Mouse (Mus musculus) olfactory bulb, adult 2 months (tissue): ENCODE measurements around the gene Prickle1. TPM values are rescaled to one million over a fixed set of nuclear protein-coding genes. Genes with fewer than 3 reads are reported as not detected.

ENCODE experiments used
- H3K27ac ChIP-seq: fragments of 200-500 bp; 2 replicates; pipeline ENCODE4 v1.5.1; 2012; ENCODE audit warnings: low read depth, low read length; ENCODE audit not compliant: insufficient read depth
- H3K4me1 ChIP-seq: fragments of 200-500 bp; 2 replicates; pipeline ENCODE4 v1.6.1; 2012; ENCODE audit warnings: low read length; ENCODE audit not compliant: control insufficient read depth, insufficient read depth
- H3K4me3 ChIP-seq: fragments of 200-500 bp; 2 replicates; pipeline ENCODE4 v1.5.1; 2012; ENCODE audit warnings: mild to moderate bottlenecking, low read depth, low read length, moderate library complexity; ENCODE audit not compliant: insufficient read depth
- CTCF ChIP-seq: fragments of 200-500 bp; IDR thresholded peaks from 2 replicates; pipeline ENCODE4 v1.5.1; 2012; ENCODE audit warnings: low read depth, mild to moderate bottlenecking, low read length, moderate library complexity; ENCODE audit not compliant: insufficient read depth
- POLR2A ChIP-seq: fragments of 200-500 bp; IDR thresholded peaks from 2 replicates; pipeline ENCODE4 v1.6.1; 2012; ENCODE audit warnings: mild to moderate bottlenecking, low read depth, low read length, moderate library complexity; ENCODE audit not compliant: insufficient read depth
- WGBS: fragments of 180-500 bp; shearing (Covaris S2); methylation state at CpG from one replicate; pipeline ENCODE4 v1.1.7; 2018; 5-methylcytosine and 5-hydroxymethylcytosine counted together
- polyA plus RNA-seq: library from polyadenylated mRNA; stranded (reverse); fragments of >200 nt; gene quantifications from 2 replicates; pipeline ENCODE4 v1.2.4, GENCODE M21; 2012; ENCODE audit warnings: low replicate concordance; ENCODE audit not compliant: missing spikeins, insufficient read depth, insufficient read length

Prickle1 gene
- polyA plus RNA-seq, 1 experiment = not detected

- WGBS = 9% methylated on average over 17 of the region's 17 CpGs
- H3K4me3 ChIP-seq = peak overlapping the region; percentile 82
- TF ChIP-seq CTCF (no peak), POLR2A (no peak)
- peaks cover 24% of the 10 kb centered on the region for H3K4me1 ChIP-seq
- H3K27ac ChIP-seq = peak overlapping the region; percentile 54
Observed at GRCm38 (mm10) chr15:93519836-93520826, 75.6 kb downstream of the Prickle1 start.

GRCm38 (mm10) chr15:93518941-93519835, 76.5 kb downstream of the Prickle1 start:
- peak; percentile 92 for TF ChIP-seq CTCF
- TF ChIP-seq POLR2A = 0 out of 2 replicates have a peak, but pooled peaks have one; percentile 12
- 1% methylated on average over 85 of the region's 85 CpGs for WGBS
- peak overlapping the region; percentile 54 for H3K27ac ChIP-seq
- H3K4me1 ChIP-seq = peaks cover 24% of the 10 kb centered on the region
- peak overlapping the region; percentile 82 for H3K4me3 ChIP-seq

GRCm38 (mm10) chr15:93518143-93518902, 77.4 kb downstream of the Prickle1 start:
- peak overlapping the region; percentile 82 for H3K4me3 ChIP-seq
- 8% methylated on average over 23 of the region's 23 CpGs for WGBS
- TF ChIP-seq POLR2A (no peak), CTCF (no peak)
- no peak overlapping the region; the same call in 1 of the 2 replicates for H3K27ac ChIP-seq
- peaks cover 27% of the 10 kb centered on the region for H3K4me1 ChIP-seq

- 83% methylated on average over 11 of the region's 11 CpGs for WGBS
- H3K4me3 ChIP-seq = no peak overlapping the region
- peak overlapping the region; percentile 14; the same call in 1 of the 2 replicates for H3K27ac ChIP-seq
Observed at GRCm38 (mm10) chr15:93517022-93517565, 78.6 kb downstream of the Prickle1 start.

GRCm38 (mm10) chr15:93515316-93515715, 80.4 kb downstream of the Prickle1 start:
- Histone ChIP-seq H3K4me3 (no peak overlapping the region), H3K4me1 (peaks cover 30% of the 10 kb centered on the region), H3K27ac (no peak overlapping the region)
- WGBS = 41% methylated on average over 9 of the region's 9 CpGs
- TF ChIP-seq CTCF = no peak
- TF ChIP-seq POLR2A = no peak

More at GRCm38 (mm10) chr15:93517022-93517565, 78.6 kb downstream of the Prickle1 start:
- TF ChIP-seq CTCF (no peak), POLR2A (no peak)
- H3K4me1 ChIP-seq = peaks cover 29% of the 10 kb centered on the region

- Histone ChIP-seq H3K4me1 (peaks cover 33% of the 10 kb centered on the region), H3K4me3 (no peak overlapping the region; the same call in 1 of the 2 replicates), H3K27ac (no peak overlapping the region)
- TF ChIP-seq CTCF = no peak
- no peak for TF ChIP-seq POLR2A
- WGBS = 11% methylated on average over 10 of the region's 10 CpGs
Observed at GRCm38 (mm10) chr15:93513939-93514341, 81.8 kb downstream of the Prickle1 start.

- Histone ChIP-seq H3K4me1 (peaks cover 28% of the 10 kb centered on the region), H3K4me3 (no peak overlapping the region), H3K27ac (no peak overlapping the region)
- 38% methylated on average over 9 of the region's 9 CpGs for WGBS
- TF ChIP-seq POLR2A (no peak), CTCF (no peak)
Observed at GRCm38 (mm10) chr15:93512437-93512836, 83.3 kb downstream of the Prickle1 start.

- Histone ChIP-seq H3K4me1 (peaks cover 25% of the 10 kb centered on the region), H3K4me3 (no peak overlapping the region), H3K27ac (peak overlapping the region; percentile 47; the same call in 1 of the 2 replicates)
- WGBS = 31% methylated on average over 12 of the region's 12 CpGs
- TF ChIP-seq POLR2A (no peak), CTCF (no peak)
Observed at GRCm38 (mm10) chr15:93510690-93511336, 84.9 kb downstream of the Prickle1 start.
